Mouse (Mus musculus) heart, postnatal 4 days (tissue): ENCODE data around the gene Mpp2. TPM values are rescaled to one million over a fixed set of nuclear protein-coding genes. Genes with fewer than 3 reads are reported as not detected.

Experiments used
- DNase-seq: peaks from one replicate; pipeline ENCODE4 v3.0.0; 2021
- total RNA-seq, 2 experiments: library from RNA; stranded (reverse); gene quantifications; 2 replicates each; pipeline ENCODE4 v1.2.3; 2021

The Mpp2 gene
- total RNA-seq, 2 experiments from 2014 or later = 6.1 to 7.3 TPM

GRCm38 (mm10) chr11:102034887-102035286, 53.4 kb downstream of the Mpp2 start:
- no peak for DNase-seq

DNA sequence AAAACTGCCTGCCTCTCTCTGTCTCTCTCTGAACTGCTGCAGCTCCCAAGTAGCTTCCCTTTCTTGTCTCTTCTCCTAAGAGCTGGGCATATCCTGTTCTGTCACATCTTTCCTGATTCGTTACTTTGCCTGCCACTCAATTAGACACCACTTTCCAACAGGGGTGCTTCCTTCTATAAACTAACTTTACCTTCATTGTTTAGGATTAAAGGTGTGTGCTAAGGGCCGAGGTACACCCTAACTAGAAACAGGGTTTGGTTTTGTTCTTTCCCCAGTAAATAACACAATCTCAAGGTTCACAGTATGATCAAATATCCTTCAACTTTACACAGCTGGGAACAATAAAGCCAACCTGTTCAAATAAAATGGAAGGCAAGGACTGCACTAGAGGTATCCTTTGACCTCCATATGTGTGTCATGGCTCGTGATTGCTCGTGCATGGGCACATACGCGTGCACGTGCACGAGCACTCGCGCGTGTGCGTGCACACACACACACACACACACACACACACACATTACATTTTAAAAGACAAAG, 55.2 kb downstream of the Mpp2 start:
- no peak for DNase-seq

DNA sequence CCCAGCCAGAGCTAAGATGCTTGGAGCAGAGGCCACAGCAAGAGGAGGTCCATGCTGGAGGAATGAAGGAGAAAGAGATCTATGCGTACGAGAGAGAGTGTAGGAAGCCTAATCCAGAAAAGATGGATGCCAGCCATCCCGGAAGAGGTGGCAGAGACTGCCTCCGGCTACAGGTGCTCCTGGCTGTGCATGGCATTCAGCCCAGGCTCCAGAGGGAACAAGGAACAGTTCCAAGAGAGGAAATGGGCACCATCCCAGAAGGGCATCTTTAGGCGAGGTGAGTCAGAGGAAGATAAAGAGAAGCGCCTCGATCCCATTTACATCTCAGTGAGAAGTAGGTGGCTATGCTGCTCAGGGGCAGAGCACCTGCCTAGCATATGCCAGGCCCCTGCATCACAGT, 57.2 kb downstream of the Mpp2 start:
- DNase-seq = no peak

GRCm38 (mm10) chr11:102029966-102030365, 58.3 kb downstream of the Mpp2 start:
- no peak for DNase-seq

- DNase-seq = no peak
Measured at GRCm38 (mm10) chr11:102029304-102029703, 59.0 kb downstream of the Mpp2 start.

- no peak for DNase-seq
Measured at GRCm38 (mm10) chr11:102028087-102028816, 60.1 kb downstream of the Mpp2 start, which contains the start of gene Mpp3. Mpp3 (minus strand) TSS chr11:102028461.

GRCm38 (mm10) chr11:102027361-102028017, 60.8 kb downstream of the Mpp2 start:
- DNase-seq = no peak

- DNase-seq = peak; percentile 72
Measured at GRCm38 (mm10) chr11:102026694-102027360, 61.5 kb downstream of the Mpp2 start.

DNA sequence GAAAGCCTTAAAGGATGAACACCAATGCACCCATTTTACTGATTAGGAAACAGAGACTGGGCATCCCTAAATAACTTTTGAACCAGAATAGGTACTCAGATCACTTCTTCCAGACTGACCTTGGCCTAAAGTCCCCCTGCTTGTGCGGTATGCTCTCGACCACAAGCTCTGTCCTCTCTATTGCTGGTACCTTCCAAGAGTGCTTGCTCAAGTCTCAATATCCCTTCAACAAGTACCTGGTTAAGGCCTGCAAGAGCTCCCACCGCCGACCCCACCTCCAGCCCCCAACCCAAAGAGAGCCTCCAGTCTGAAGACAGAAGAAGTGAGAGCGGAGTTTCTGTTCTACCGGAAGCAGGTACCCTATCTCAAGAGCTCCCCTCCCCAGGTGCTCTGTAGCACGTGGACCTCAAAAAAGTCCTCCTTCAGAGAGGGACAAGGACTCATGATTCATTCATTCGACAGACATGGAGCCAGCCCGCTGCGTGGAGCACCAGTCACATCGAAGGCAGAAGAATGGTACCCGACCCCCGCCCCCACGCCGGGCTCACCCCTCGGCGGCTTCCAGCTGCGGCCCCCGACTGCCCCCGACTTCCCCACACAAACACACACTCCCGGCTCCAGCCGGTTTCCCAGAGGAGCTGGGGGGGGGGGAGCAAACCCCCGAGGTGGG, 62.2 kb downstream of the Mpp2 start:
- no peak for DNase-seq

GRCm38 (mm10) chr11:102025354-102025753, 63.0 kb downstream of the Mpp2 start:
- no peak for DNase-seq

DNA sequence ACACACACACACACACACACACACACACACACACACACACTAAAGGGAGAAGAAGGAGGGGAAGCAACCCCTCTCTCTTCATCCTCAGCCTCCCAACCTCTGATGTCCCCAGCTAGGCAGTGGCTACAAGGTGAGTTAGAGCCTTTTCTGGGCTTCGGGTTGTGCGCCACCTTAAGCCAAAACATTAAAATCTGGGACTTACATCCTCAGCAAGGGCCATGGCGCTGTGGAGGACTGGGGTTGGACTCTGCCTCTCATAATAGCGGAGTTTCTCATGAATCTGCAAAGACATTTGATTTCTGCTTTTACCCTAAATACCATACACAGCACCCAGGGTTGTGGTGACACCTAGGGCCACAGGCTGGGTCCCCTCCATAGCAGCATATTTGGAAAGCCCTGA, 63.4 kb downstream of the Mpp2 start:
- no peak for DNase-seq

DNA sequence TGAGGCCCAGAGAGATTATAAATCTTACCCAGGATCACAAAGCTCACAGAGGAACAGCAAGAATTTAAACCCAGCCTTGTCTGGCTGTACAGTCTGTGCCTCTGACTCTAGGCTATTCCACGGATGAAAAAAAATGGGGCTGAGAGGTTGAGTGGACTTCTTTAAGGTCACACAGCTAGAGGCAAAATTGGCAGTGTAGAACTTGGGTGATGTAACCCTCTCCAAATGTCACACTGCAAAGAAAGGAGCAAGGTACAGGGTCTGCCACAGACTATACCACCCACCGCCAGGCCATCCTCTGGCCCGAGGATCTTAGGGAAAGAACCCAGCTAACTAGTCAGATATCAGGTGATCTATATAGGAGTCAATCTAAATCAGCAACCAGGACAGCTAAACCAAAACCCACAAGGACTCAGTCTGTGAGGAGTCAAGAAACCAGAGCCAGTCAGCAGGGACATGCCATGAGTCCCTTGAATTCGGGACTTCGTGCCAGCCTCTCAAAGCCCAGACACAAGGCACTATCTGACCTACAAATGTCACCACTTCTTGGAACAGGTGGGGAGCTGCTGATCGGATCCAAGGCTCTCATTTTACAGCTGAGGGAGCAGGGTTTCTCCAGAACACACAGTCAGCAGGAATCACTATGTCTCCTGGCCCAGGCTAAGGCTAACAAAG, 64.1 kb downstream of the Mpp2 start:
- no peak for DNase-seq

DNA sequence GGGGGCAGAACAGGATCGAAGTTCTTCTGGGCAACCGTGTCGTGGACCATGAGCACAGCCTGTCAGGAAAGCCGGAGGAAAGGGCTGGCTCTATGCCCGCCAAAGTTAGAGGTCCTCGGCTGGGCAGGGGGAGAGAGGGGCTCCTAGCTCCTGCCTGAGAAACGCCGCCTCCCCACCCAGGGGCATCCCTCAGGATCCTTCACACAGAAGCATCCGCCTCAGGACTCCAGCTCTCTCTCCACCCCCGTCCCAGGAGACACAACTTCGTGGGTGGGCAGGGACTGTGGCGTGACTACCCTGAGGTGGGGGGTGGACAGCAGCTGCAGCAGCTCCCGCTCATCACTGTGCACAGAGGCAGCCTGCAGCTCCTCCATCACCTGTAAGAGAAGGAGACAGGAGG, 64.9 kb downstream of the Mpp2 start:
- no peak for DNase-seq

DNA sequence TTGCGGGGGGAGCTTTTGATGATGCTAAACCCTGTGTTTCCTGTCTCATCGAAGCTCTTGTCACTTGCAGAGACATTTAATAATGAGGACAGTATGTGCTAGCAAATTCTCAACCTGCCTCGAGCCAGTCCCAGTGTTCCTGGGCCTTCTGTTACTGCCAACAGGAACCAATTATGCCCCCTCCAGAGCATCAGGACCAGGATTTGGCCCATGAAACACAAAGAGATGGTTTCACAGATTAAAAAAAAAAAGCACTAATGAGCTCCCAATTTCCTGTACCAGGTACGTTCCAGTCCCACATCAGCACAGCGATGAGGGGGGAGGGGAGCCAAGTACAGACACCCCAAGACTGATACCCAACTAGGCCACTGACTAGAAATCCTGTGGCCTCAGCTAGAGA, 67.1 kb downstream of the Mpp2 start:
- no peak for DNase-seq

DNA sequence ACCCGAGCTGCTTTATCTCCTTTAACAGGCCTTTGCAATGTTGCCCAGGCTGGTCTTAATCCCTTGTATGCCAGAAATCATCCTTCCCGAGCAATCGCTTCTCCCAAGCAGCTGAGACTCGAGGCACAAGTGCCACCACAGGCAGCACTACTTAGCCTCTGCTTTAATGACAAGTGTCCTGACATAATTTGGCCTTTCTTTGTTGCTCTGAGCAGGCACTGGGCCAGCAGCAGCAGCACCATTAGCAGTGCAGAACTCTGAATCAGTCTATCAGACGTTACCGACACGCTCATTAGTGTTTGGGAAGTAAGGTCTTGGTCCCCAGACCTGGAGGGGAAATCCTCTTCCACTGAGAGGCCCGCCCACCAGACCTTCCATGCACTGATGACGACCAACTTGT, 68.6 kb downstream of the Mpp2 start:
- no peak for DNase-seq

DNA sequence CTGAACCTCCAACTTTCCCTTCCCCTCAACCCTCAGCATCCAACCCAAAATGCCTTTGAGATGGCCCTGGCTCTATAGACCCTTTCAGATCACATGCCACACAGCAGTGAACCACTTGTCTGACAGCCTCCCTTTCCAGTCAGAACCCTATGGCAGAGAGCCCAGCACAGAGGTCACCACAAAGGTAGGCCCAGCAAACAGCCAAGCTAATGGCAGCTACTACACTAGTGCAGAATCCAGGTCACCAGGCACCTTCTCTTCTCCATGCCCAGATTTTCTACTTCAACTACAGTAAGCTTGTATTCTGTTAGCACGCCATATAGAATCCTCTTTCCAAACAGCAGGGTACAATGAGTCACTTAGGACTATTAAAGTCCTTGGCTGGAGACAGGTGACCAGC, 72.2 kb downstream of the Mpp2 start:
- DNase-seq = peak; percentile 59

- DNase-seq = no peak
Measured at GRCm38 (mm10) chr11:102015472-102015871, 72.8 kb downstream of the Mpp2 start.

- no peak for DNase-seq
Measured at GRCm38 (mm10) chr11:102013201-102013600, 75.1 kb downstream of the Mpp2 start.

- no peak for DNase-seq
Measured at GRCm38 (mm10) chr11:102011510-102011909, 76.8 kb downstream of the Mpp2 start.

DNA sequence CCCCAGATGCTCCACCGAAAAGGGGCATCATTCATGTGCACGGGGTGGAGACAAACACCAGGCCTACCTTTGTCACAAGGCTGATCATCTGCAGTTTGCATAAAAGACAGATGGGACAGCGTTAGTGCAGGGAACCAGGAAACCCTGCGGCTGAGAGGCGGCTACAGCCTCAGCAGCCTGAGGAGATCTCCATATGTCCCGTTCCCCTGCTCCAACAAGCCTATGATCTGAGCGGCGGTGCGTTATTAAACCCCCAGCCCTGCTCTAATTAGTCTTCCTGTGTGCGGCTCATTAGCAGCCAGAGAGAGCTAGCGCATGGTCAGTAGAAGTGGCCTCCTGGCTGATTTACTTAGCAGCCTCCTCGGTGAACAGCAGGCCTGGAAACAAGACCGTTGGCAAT, 78.2 kb downstream of the Mpp2 start:
- no peak for DNase-seq

- DNase-seq = no peak
Measured at GRCm38 (mm10) chr11:102008954-102009637, 79.2 kb downstream of the Mpp2 start.

- no peak for DNase-seq
Measured at GRCm38 (mm10) chr11:102008372-102008771, 79.9 kb downstream of the Mpp2 start.
